Mouse (Mus musculus) heart, postnatal 36 days (tissue): ENCODE data around the gene Arhgap22. TPM values are rescaled to one million over a fixed set of nuclear protein-coding genes. Genes with fewer than 3 reads are reported as not detected.

Source experiments
- DNase-seq, 2 experiments: peaks; one replicate each; pipeline ENCODE4 v3.0.0; 2021 to 2022
- intact Hi-C: fragments of 180-260 bp; cut with DNase I; formaldehyde crosslinking; loops from one replicate; pipeline ENCODE4 v1.15.1; 2025
- total RNA-seq, 2 experiments: library from RNA; stranded (reverse); gene quantifications; 2 replicates each; pipeline ENCODE4 v1.2.3; 2021

Gene Arhgap22
- total RNA-seq, 2 experiments from 2014 or later: 1.6 to 2.6 TPM

DNA sequence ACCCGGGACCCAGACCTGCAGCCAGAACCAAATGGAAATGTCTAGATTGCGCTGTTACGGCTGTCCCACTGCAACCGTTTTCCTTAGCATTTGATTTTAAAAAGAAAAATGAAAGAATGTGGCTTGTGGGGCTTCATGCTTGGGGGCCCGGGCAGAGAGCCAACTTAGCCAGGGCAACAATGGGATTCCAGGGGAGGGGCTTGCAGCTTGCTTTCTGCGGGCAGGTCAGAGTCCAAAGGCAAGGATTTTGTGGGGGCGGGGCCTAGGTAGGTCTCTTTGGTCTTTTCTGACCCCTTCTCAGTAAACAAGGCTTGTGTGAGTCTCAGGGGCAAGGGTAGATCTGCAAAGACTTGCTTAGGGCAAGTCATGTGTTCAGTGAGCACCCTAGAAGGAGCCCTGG lies 107.0 kb downstream of the Arhgap22 start:
- intact Hi-C loops: loop anchor here (2.0 kb wide), 1 partner anchor 50 kb away; no protein-coding TSS in a partner anchor
- no peak for DNase-seq

DNA sequence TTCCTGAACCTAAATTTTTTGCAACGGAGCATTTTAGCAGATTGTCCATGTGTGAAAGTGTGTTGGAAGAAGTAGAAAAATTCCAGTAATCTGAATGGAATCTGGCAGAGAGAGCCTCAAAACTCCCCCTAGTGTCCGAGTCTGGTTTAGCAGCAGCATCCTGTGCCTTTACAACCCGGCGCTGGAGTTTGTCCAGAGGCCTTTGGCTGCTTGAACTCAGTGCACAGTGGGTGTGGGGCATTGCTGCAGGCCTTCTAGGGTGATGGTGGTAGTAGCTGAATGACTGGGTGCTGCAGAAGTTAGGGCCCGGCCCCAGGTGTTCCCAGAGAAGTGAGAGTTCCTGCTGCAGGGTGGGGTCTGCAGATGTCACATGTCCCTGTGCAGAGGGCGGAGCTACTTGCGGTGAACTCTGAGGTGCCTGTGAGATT lies 108.8 kb downstream of the Arhgap22 start:
- peak; percentile 73 to 82 for DNase-seq
- intact Hi-C loops: no loop called here

GRCm38 (mm10) chr14:33324556-33324955 lies 110.7 kb downstream of the Arhgap22 start:
- intact Hi-C loops: no loop called here
- no peak for DNase-seq

- DNase-seq: no peak
- intact Hi-C loops: no loop called here
Measured at GRCm38 (mm10) chr14:33328369-33328768, 114.5 kb downstream of the Arhgap22 start.

DNA sequence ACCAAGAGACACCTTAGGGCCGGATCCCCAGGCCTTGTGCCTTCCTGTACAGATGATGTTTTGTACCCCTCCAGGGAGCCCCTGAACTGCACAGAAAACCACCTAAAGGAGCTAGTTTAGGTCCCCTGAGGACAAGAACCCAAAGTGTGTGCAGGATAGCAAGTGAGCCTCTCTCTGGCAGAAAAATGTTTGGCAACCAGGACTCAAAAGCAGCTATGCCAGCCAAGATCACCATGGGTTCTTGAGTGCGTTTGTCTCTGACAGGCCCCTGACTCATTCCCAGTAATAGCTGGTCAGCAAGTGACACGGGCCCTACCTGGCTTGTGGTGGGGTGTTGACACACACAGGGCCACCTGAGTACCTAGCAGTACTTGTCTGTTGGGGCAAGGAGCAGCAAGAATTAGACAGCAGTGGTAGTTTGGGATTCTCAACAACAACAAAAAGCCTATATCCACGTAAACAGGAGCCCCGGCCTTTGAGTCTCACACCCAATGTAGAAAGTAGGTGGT lies 115.5 kb downstream of the Arhgap22 start:
- peak in 1 of 2 experiments; percentile 6 for DNase-seq
- intact Hi-C loops: no loop called here

- intact Hi-C loops: no loop called here
Measured at GRCm38 (mm10) chr14:33330986-33331385, 117.2 kb downstream of the Arhgap22 start.

GRCm38 (mm10) chr14:33331627-33332026 lies 117.8 kb downstream of the Arhgap22 start:
- intact Hi-C loops: no loop called here
- DNase-seq: no peak

More at GRCm38 (mm10) chr14:33330986-33331385, 117.2 kb downstream of the Arhgap22 start:
- DNase-seq: no peak

- intact Hi-C loops: no loop called here
Measured at GRCm38 (mm10) chr14:33333833-33334232, 120.0 kb downstream of the Arhgap22 start.

GRCm38 (mm10) chr14:33334402-33334801 lies 120.6 kb downstream of the Arhgap22 start:
- intact Hi-C loops: no loop called here
- no peak for DNase-seq

More at GRCm38 (mm10) chr14:33333833-33334232, 120.0 kb downstream of the Arhgap22 start:
- peak in 1 of 2 experiments; percentile 15 for DNase-seq

DNA sequence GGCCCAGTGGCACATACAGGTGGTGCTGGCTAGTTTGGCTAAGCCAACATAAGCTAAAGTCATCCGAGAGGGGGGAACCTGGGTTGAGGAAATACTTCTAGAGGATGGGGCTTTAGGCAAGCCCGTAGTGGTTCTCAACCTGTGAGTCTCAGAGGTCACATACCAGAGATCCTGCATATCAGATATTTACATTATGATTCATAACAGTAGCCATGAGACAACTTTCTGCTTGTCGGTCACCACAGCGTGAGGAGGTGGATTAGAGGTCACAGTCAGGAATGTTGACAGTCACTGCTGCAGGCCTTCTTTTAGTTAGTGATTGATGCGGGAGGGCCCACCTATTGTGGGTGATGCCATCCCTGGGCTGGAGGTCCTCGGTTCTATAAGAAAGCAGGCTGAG lies 121.9 kb downstream of the Arhgap22 start:
- DNase-seq: no peak

GRCm38 (mm10) chr14:33338684-33339083 lies 124.9 kb downstream of the Arhgap22 start:
- DNase-seq: no peak
- intact Hi-C loops: no loop called here

More for the DNA sequence above, 121.9 kb downstream of the Arhgap22 start:
- intact Hi-C loops: no loop called here

DNA sequence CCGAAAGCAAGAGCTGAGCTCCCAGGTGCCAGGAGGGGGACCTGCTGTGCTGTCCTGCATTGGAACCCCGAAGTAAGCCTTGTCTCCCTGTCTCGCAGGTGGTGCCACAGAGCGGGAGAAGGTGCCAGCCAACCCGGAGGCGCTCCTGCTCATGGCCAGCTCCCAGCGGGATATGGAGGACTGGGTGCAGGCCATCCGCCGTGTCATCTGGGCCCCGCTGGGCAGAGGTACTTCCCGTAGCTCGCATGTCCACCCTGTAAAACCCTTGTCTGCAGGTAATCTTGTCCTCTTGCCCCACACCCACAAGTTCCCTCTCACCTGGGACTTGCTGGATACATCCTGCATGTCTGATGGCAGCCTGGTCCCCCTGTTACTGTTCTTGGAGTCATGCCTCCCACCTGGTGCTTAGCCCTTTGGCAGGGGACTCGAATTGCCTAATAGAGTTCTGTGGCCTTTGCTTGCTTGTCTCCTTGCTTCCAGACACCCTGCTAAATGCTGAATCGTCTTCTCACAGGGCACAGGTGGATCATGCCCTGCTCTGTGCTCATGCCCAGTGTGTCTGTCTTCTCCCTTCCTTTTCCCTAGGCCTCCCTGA lies 129.4 kb downstream of the Arhgap22 start:
- DNase-seq: no peak
- intact Hi-C loops: no loop called here

DNA sequence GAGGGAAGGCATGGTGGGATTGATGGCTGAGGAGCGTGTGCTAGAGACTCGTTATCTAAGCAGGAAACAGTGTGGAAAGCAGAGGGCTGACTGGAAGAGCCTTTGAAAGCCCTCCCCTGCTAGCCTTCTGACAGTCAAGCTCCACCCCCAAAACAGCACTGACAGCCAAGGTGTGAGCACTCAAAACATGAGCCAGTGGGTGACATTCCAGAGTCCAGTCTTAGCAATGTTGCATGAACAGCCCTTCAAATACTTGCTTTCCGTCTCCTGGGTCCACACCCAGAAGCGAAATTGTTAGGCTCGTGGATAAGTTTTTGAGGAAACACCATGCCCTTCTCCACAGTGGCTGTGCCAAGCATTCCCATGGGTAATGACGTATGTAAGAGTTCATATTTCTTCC lies 132.7 kb downstream of the Arhgap22 start:
- intact Hi-C loops: no loop called here
- DNase-seq: no peak

- intact Hi-C loops: no loop called here
- DNase-seq: no peak
Measured at GRCm38 (mm10) chr14:33347738-33348137, 133.9 kb downstream of the Arhgap22 start.

GRCm38 (mm10) chr14:33348146-33348545 lies 134.3 kb downstream of the Arhgap22 start:
- intact Hi-C loops: no loop called here
- DNase-seq: no peak

DNA sequence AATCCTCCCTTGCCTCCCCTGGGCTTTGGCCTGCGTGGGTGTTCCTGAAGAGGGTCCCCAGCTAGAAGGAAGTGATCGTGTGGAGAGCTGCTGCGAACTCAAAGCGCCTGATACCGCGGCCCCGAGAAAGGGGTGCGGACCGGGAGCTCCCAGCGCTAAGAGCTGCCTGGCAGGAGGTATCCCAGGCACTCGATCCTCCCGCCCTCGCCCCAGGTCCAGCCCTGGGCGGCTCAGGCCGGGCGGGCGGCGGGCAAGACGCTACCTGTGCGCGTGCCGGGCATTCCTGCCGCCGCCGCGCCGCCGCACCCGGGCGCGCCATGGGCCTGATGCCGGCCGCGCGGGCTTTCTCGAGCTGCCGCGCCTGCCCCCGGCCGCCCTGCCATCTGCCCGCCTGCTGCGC lies 137.2 kb downstream of the Arhgap22 start:
- DNase-seq: no peak
- intact Hi-C loops: no loop called here

DNA sequence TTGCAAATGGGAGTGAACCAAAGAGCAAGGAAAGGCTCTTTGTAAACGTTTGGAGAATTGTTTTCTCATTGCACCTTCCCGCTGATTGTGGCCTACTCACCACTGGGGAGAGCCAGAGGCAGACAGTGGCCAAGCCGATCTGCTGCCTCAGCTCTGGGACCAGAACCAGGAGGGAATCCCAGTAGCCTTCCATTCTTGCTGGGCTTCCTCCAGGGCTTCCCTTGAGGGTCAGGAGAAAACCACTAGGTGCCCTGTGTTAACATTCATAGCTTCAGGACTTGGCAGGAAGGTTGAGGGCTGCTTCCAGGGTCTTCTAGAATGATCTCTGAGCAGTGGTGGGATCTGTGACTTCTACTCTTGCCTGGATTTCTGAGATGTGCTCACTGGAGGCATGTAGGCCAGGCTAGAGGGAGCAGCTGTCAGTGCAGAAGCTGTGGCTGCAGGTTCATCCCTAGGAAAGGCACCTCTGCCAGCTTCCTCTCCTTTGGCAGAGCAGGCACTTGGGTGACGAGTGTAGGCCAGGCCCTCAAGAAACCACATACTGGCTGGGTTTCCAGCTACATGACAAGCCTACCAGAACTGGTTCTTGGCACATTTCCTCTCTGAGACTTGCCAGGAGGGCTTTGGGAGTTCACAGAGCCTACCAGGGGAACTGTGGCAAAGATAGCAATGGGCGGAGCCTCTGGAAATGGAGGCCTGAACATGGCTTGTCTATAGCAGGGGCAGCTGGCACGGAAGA lies 138.3 kb downstream of the Arhgap22 start:
- intact Hi-C loops: no loop called here
- peak in 1 of 2 experiments; percentile 18 for DNase-seq

DNA sequence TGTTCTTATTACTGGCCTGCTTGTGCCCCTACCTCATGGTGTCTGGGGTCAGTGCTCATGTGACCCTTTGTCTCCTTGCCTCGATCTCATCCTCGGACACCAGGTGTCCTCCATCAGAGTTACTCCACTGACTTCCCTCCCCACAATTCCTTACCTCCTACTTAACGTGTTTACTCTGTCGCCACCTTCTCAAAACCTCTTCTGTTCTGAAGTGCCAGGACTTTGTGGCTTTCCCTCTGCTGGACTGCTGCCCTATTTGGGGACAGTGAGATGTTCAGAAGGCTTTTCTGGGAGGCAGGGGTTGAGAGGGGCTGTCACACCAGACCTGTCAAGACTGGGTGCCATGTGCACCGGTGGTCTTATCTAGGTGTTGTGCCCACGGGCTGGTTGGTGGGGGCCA lies 139.1 kb downstream of the Arhgap22 start:
- no peak for DNase-seq
- intact Hi-C loops: no loop called here

DNA sequence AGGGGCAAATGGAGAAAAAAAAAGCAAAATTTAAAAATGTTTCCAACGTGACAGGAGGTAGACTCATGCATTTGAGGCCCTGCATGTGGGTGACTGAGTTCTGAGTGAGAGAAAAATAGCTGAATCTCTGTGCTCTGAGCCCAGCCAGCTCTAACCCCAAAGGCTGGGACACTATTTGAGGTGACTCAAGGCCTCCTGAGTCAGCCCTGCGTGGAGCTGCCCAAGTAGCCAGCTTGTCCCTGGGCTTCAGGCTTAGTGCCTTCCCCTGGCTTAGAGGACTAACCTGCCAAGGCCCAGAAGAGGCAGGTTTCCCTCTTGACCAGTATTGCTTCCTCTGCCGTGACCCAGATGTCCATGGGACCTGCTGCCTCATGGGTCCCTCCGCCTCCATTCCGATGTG lies 141.4 kb downstream of the Arhgap22 start:
- no peak for DNase-seq
- intact Hi-C loops: no loop called here

DNA sequence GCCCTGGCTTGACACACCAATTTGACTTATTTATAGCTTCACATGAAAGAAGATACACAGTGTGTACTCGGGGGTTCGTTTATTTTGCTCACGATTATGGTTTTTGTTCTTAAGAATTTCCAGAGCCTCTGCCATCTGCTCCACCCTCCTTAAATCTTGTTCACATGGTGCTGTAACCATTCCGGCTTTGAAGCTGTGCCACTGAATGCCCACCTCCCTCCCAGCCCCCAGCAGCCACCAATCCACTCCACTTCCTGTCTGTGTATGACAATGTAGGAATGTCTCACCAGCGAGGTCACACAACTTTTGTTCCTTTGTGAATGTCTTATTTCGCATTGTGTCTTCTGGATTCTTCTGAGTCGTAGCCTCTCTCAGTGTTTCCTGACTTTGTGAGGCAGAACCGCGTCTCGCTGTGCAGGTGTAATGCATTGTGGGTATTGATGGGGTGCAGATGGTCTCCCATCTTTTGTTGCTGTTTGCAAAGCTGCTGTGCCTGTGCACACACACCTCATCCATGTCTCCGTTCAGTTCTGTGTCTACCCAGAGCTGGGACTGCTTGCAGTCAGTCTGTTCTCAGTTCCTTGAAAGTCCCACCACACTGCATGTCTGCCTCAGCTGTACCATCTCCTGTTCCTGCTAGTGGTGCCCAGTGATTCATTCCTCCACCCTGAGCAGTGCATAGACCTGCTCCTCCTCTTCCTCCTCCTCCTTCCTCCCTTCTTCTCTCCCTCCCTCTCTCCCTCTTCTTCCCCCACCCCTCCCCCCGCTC lies 144.0 kb downstream of the Arhgap22 start:
- intact Hi-C loops: no loop called here

DNA sequence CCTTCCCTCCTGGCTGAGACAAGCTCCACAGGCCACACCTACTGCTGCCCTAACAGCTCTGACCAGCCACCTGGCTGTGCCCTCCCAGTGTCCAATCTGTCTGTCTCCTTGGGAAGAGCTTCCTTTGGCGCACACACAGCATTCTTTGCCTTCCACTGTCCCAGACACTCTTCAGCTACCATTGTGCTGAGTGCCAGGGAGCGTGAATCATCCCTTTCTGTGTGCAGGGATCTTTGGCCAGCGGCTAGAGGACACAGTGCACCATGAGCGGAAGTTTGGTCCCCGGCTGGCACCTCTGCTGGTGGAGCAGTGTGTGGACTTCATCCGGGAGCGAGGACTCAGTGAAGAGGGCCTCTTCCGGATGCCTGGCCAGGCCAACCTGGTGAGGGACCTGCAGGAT lies 145.1 kb downstream of the Arhgap22 start:
- intact Hi-C loops: no loop called here
- DNase-seq: no peak

More for the DNA sequence above, 144.0 kb downstream of the Arhgap22 start:
- DNase-seq: no peak
